Mouse (Mus musculus): ENCODE results near the gene Vwa7. TPM values are rescaled to one million over a fixed set of nuclear protein-coding genes. Genes with fewer than 3 reads are reported as not detected.
"Not testable (repeated sequence)": the region's sequence is repeated elsewhere in the genome, so short reads cannot be mapped to it uniquely, and the experiment has no call there.

Gene Vwa7
- polyA plus RNA-seq, 1 experiment from 2014 or later = 0.28 TPM

- ATAC-seq (ENCODE audit: low FRiP score, low TSS enrichment) = no peak
- no peaks in the 10 kb centered on the region for H3K27me3 ChIP-seq (ENCODE audit: control insufficient read depth, insufficient read depth, low read length)
- no peaks in the 10 kb centered on the region for H3K9me3 ChIP-seq (ENCODE audit: control insufficient read depth, low read length)
- H3K27ac ChIP-seq (ENCODE audit: low read depth, low read length) = no peak overlapping the region
- H3K4me3 ChIP-seq (ENCODE audit: low read length) = peak overlapping the region; percentile 6; the same call in 1 of the 2 replicates
- H3K4me2 ChIP-seq (replicated peaks; ENCODE audit: low read depth, low read length) = no peak overlapping the region; the same call in 1 of the 2 replicates
- H3K9ac ChIP-seq (ENCODE audit: low read depth, low read length) = no peak overlapping the region
- H3K4me1 ChIP-seq (ENCODE audit: control insufficient read depth, insufficient read depth, low read length) = peaks cover 13% of the 10 kb centered on the region
- 90% methylated on average over 5 of the region's 5 CpGs for WGBS
- H3K36me3 ChIP-seq (ENCODE audit: control insufficient read depth, insufficient read depth, low read length) = peaks cover 16% of the 10 kb centered on the region; the same call in 1 of the 2 replicates
These were observed 19.3 kb upstream of the Vwa7 start for GRCm38 (mm10) chr17:34997142-34997483.

GRCm38 (mm10) chr17:34998526-34999430 is 17.6 kb upstream of the Vwa7 start:
- H3K4me3 ChIP-seq (ENCODE audit: low read length) = peak overlapping the region; percentile 36; the same call in 1 of the 2 replicates
- no peak for ATAC-seq (ENCODE audit: low FRiP score, low TSS enrichment)
- H3K9ac ChIP-seq (ENCODE audit: low read depth, low read length) = peak overlapping the region; percentile 14; the same call in 1 of the 2 replicates
- H3K27ac ChIP-seq (ENCODE audit: low read depth, low read length) = no peak overlapping the region
- H3K36me3 ChIP-seq (ENCODE audit: control insufficient read depth, insufficient read depth, low read length) = peaks cover 16% of the 10 kb centered on the region; the same call in 1 of the 2 replicates
- peak overlapping the region; percentile 97 for H3K4me2 ChIP-seq (replicated peaks; ENCODE audit: low read depth, low read length)
- peaks cover 28% of the 10 kb centered on the region for H3K4me1 ChIP-seq (ENCODE audit: control insufficient read depth, insufficient read depth, low read length)
- no peaks in the 10 kb centered on the region for H3K27me3 ChIP-seq (ENCODE audit: control insufficient read depth, insufficient read depth, low read length)
- 90% methylated on average over 15 of the region's 15 CpGs for WGBS
- no peaks in the 10 kb centered on the region for H3K9me3 ChIP-seq (ENCODE audit: control insufficient read depth, low read length)

GRCm38 (mm10) chr17:34999871-35000716 is 16.3 kb upstream of the Vwa7 start:
- not testable (repeated sequence) for ATAC-seq (ENCODE audit: low FRiP score, low TSS enrichment)

GRCm38 (mm10) chr17:35000717-35001451 is 15.5 kb upstream of the Vwa7 start, which contains the start of gene Vars:
Gene Vars (plus strand): TSS chr17:35000987.
- H3K36me3 ChIP-seq (ENCODE audit: control insufficient read depth, insufficient read depth, low read length) = peaks cover 35% of the 10 kb centered on the region
- peak within 1 kb of the TSS; percentile 86 for H3K9ac ChIP-seq (ENCODE audit: low read depth, low read length)
- peak within 1 kb of the TSS; percentile 95 for H3K4me3 ChIP-seq (ENCODE audit: low read length)
- no peaks in the 10 kb centered on the region for H3K27me3 ChIP-seq (ENCODE audit: control insufficient read depth, insufficient read depth, low read length)
- 0% methylated on average over 64 of the region's 83 CpGs for WGBS
- H3K27ac ChIP-seq (ENCODE audit: low read depth, low read length) = peak within 1 kb of the TSS; percentile 98
- H3K4me2 ChIP-seq (replicated peaks; ENCODE audit: low read depth, low read length) = peak within 1 kb of the TSS; percentile 97
- ATAC-seq (ENCODE audit: low FRiP score, low TSS enrichment) = peak; percentile 93
- H3K9me3 ChIP-seq (ENCODE audit: control insufficient read depth, low read length) = no peaks in the 10 kb centered on the region
- H3K4me1 ChIP-seq (ENCODE audit: control insufficient read depth, insufficient read depth, low read length) = peaks cover 28% of the 10 kb centered on the region

More at GRCm38 (mm10) chr17:34999871-35000716, 16.3 kb upstream of the Vwa7 start:
- peak overlapping the region; percentile 86 for H3K9ac ChIP-seq (ENCODE audit: low read depth, low read length)
- peak overlapping the region; percentile 95 for H3K4me3 ChIP-seq (ENCODE audit: low read length)
- H3K4me1 ChIP-seq (ENCODE audit: control insufficient read depth, insufficient read depth, low read length) = peaks cover 28% of the 10 kb centered on the region
- 20% methylated on average over 29 of the region's 32 CpGs for WGBS
- H3K9me3 ChIP-seq (ENCODE audit: control insufficient read depth, low read length); H3K27me3 ChIP-seq (ENCODE audit: control insufficient read depth, insufficient read depth, low read length): not testable (repeated sequence)
- H3K27ac ChIP-seq (ENCODE audit: low read depth, low read length) = peak overlapping the region; percentile 98
- peak overlapping the region; percentile 97 for H3K4me2 ChIP-seq (replicated peaks; ENCODE audit: low read depth, low read length)
- H3K36me3 ChIP-seq (ENCODE audit: control insufficient read depth, insufficient read depth, low read length) = peaks cover 27% of the 10 kb centered on the region

GRCm38 (mm10) chr17:35001452-35002152 is 14.8 kb upstream of the Vwa7 start:
- peak overlapping the region; percentile 97 for H3K4me2 ChIP-seq (replicated peaks; ENCODE audit: low read depth, low read length)
- H3K27ac ChIP-seq (ENCODE audit: low read depth, low read length) = peak overlapping the region; percentile 98
- peaks cover 28% of the 10 kb centered on the region for H3K4me1 ChIP-seq (ENCODE audit: control insufficient read depth, insufficient read depth, low read length)
- peaks cover 39% of the 10 kb centered on the region for H3K36me3 ChIP-seq (ENCODE audit: control insufficient read depth, insufficient read depth, low read length)
- H3K4me3 ChIP-seq (ENCODE audit: low read length) = peak overlapping the region; percentile 95
- H3K27me3 ChIP-seq (ENCODE audit: control insufficient read depth, insufficient read depth, low read length) = no peaks in the 10 kb centered on the region
- peak overlapping the region; percentile 86 for H3K9ac ChIP-seq (ENCODE audit: low read depth, low read length)
- ATAC-seq (ENCODE audit: low FRiP score, low TSS enrichment) = peak; percentile 9
- H3K9me3 ChIP-seq (ENCODE audit: control insufficient read depth, low read length) = no peaks in the 10 kb centered on the region
- WGBS = under 1% methylated on average over 35 of the region's 35 CpGs

- H3K4me2 ChIP-seq (replicated peaks; ENCODE audit: low read depth, low read length) = peak overlapping the region; percentile 97
- ATAC-seq (ENCODE audit: low FRiP score, low TSS enrichment) = no peak
- peaks cover 45% of the 10 kb centered on the region for H3K36me3 ChIP-seq (ENCODE audit: control insufficient read depth, insufficient read depth, low read length)
- WGBS = 5% methylated on average over 12 of the region's 12 CpGs
- peak overlapping the region; percentile 86 for H3K9ac ChIP-seq (ENCODE audit: low read depth, low read length)
- H3K4me1 ChIP-seq (ENCODE audit: control insufficient read depth, insufficient read depth, low read length) = peaks cover 28% of the 10 kb centered on the region
- peak overlapping the region; percentile 98 for H3K27ac ChIP-seq (ENCODE audit: low read depth, low read length)
- H3K4me3 ChIP-seq (ENCODE audit: low read length) = peak overlapping the region; percentile 95
- H3K9me3 ChIP-seq (ENCODE audit: control insufficient read depth, low read length) = no peaks in the 10 kb centered on the region
- H3K27me3 ChIP-seq (ENCODE audit: control insufficient read depth, insufficient read depth, low read length) = no peaks in the 10 kb centered on the region
These were observed 14.1 kb upstream of the Vwa7 start for GRCm38 (mm10) chr17:35002153-35002865.

- ATAC-seq (ENCODE audit: low FRiP score, low TSS enrichment) = no peak
- H3K27ac ChIP-seq (ENCODE audit: low read depth, low read length) = no peak overlapping the region
- 50% methylated on average over 9 of the region's 9 CpGs for whole genome bisulfite sequencing
- peaks cover 47% of the 10 kb centered on the region for H3K36me3 ChIP-seq (ENCODE audit: control insufficient read depth, insufficient read depth, low read length)
- H3K27me3 ChIP-seq (ENCODE audit: control insufficient read depth, insufficient read depth, low read length) = no peaks in the 10 kb centered on the region
- peak overlapping the region; percentile 95 for H3K4me3 ChIP-seq (ENCODE audit: low read length)
- peak overlapping the region; percentile 86; the same call in 1 of the 2 replicates for H3K9ac ChIP-seq (ENCODE audit: low read depth, low read length)
- peak overlapping the region; percentile 97 for H3K4me2 ChIP-seq (replicated peaks; ENCODE audit: low read depth, low read length)
- peaks cover 28% of the 10 kb centered on the region for H3K4me1 ChIP-seq (ENCODE audit: control insufficient read depth, insufficient read depth, low read length)
- no peaks in the 10 kb centered on the region for H3K9me3 ChIP-seq (ENCODE audit: control insufficient read depth, low read length)
These were observed 13.1 kb upstream of the Vwa7 start for GRCm38 (mm10) chr17:35003022-35003838.

All from kidney, embryonic 14.5 days (tissue).